ENCODE assay signal across 26 mouse cellular contexts in genomic region chr5:140159007-140159406, GRCm38 (mm10).
"Had no signal": no experiment of that assay in that cellular context is flagged by ENCODE, and none has a peak within 500 bp of the region (broad histone marks: within the 10 kb centered on the region; RNA-seq: fewer than 3 reads in every experiment).

No protein-coding gene starts in this region.

- H3K9ac ChIP-seq: heart, embryonic 13.5 days; heart, embryonic 15.5 days; hindbrain, embryonic 13.5 days; hindbrain, embryonic 15.5 days; kidney, embryonic 15.5 days; limb, embryonic 13.5 days; limb, embryonic 15.5 days; liver, embryonic 12.5 days; liver, embryonic 14.5 days had no signal

- H3K27me3 ChIP-seq: heart, embryonic 13.5 days; heart, embryonic 15.5 days; hindbrain, embryonic 13.5 days; hindbrain, embryonic 15.5 days; kidney, embryonic 15.5 days; limb, embryonic 13.5 days; limb, embryonic 15.5 days; liver, embryonic 12.5 days had no signal

- DNase-seq: gastrocnemius, adult 2 months; gastrocnemius, postnatal 10 days; gastrocnemius, postnatal 25 days; heart, adult 2 months; heart, postnatal 14 days; heart, postnatal 36 days; kidney, adult 11 months; kidney, adult 2 months; kidney, adult 9 months; kidney, postnatal 14 days; kidney, postnatal 36 days; layer of hippocampus, adult 9-11 months; layer of hippocampus, postnatal 36 days; left cerebral cortex, postnatal 4 days had no signal

- ATAC-seq: hindbrain, postnatal 0 days; intestine, embryonic 16.5 days had no signal

- H3K4me3 ChIP-seq: gastrocnemius, adult 2 months; heart, adult 2 months; heart, embryonic 13.5 days; heart, embryonic 15.5 days; hindbrain, embryonic 13.5 days; hindbrain, embryonic 15.5 days; kidney, embryonic 15.5 days; limb, embryonic 13.5 days; limb, embryonic 15.5 days; liver, embryonic 12.5 days had no signal

- H3K36me3 ChIP-seq: heart, embryonic 13.5 days; heart, embryonic 15.5 days; hindbrain, embryonic 13.5 days; hindbrain, embryonic 15.5 days; kidney, embryonic 15.5 days; limb, embryonic 15.5 days; liver, embryonic 12.5 days had no signal

- H3K4me1 ChIP-seq: hindbrain, embryonic 13.5 days; hindbrain, embryonic 15.5 days; kidney, embryonic 15.5 days; limb, embryonic 13.5 days; limb, embryonic 15.5 days had no signal

- H3K27ac ChIP-seq: gastrocnemius, adult 2 months; heart, adult 2 months; heart, embryonic 13.5 days; heart, embryonic 15.5 days; hindbrain, embryonic 13.5 days; hindbrain, embryonic 15.5 days; hindbrain, postnatal 0 days; kidney, embryonic 15.5 days; limb, embryonic 13.5 days; limb, embryonic 15.5 days; liver, embryonic 12.5 days; liver, embryonic 14.5 days had no signal

- H3K9me3 ChIP-seq: heart, embryonic 13.5 days; heart, embryonic 15.5 days; hindbrain, embryonic 13.5 days; hindbrain, embryonic 15.5 days; kidney, embryonic 15.5 days; limb, embryonic 13.5 days; limb, embryonic 15.5 days; liver, embryonic 12.5 days had no signal

- H3K4me2 ChIP-seq: heart, embryonic 11.5 days; heart, embryonic 13.5 days; heart, embryonic 15.5 days; hindbrain, embryonic 13.5 days; hindbrain, embryonic 15.5 days; kidney, embryonic 15.5 days; limb, embryonic 13.5 days; limb, embryonic 15.5 days; liver, embryonic 12.5 days had no signal
